Mouse (Mus musculus): ENCODE measurements at regions not wholly inside any gene's neighbourhood (a gene's known extent, or its start where the extent isn't known, plus 50 kb on each side); places are given as distances from the start of the nearest gene placed in this dataset.

- Histone ChIP-seq H3K4me2 (ENCODE audit: low read length) (no peak overlapping the region), H3K36me3 (ENCODE audit: control insufficient read depth, insufficient read depth, low read length) (no peaks in the 10 kb centered on the region), H3K4me3 (ENCODE audit: low read length) (no peak overlapping the region), H3K9me3 (ENCODE audit: control insufficient read depth, low read length) (no peaks in the 10 kb centered on the region), H3K27me3 (replicated peaks; ENCODE audit: control insufficient read depth, insufficient read depth, low read length) (no peaks in the 10 kb centered on the region), H3K4me1 (ENCODE audit: control insufficient read depth, insufficient read depth, low read depth, low read length) (no peaks in the 10 kb centered on the region), H3K9ac (ENCODE audit: low read depth, low read length) (no peak overlapping the region), H3K27ac (ENCODE audit: low read depth, low read length) (no peak overlapping the region)
- no peak for ATAC-seq
- WGBS, result 87% methylated on average over 2 of the region's 2 CpGs
Observed at GRCm38 (mm10) chr12:12593343-12593742, 331.4 kb downstream of the Fam49a start.

GRCm38 (mm10) chr12:12590753-12591291 is 328.9 kb downstream of the Fam49a start:
- Histone ChIP-seq H3K27ac (ENCODE audit: low read depth, low read length) (peak overlapping the region; percentile 24; the same call in 1 of the 2 replicates), H3K36me3 (ENCODE audit: control insufficient read depth, insufficient read depth, low read length) (no peaks in the 10 kb centered on the region), H3K9me3 (ENCODE audit: control insufficient read depth, low read length) (no peaks in the 10 kb centered on the region), H3K9ac (ENCODE audit: low read depth, low read length) (no peak overlapping the region), H3K4me2 (ENCODE audit: low read length) (no peak overlapping the region), H3K4me3 (ENCODE audit: low read length) (no peak overlapping the region), H3K27me3 (replicated peaks; ENCODE audit: control insufficient read depth, insufficient read depth, low read length) (no peaks in the 10 kb centered on the region), H3K4me1 (ENCODE audit: control insufficient read depth, insufficient read depth, low read depth, low read length) (no peaks in the 10 kb centered on the region)
- peak; percentile 96 for ATAC-seq
- 45% methylated on average over 8 of the region's 8 CpGs for WGBS

- H3K27me3 ChIP-seq (replicated peaks; ENCODE audit: control insufficient read depth, insufficient read depth, low read length), result no peaks in the 10 kb centered on the region
- ATAC-seq, result no peak
- H3K36me3 ChIP-seq (ENCODE audit: control insufficient read depth, insufficient read depth, low read length), result no peaks in the 10 kb centered on the region
- H3K4me1 ChIP-seq (ENCODE audit: control insufficient read depth, insufficient read depth, low read depth, low read length), result no peaks in the 10 kb centered on the region
- H3K9me3 ChIP-seq (ENCODE audit: control insufficient read depth, low read length), result no peaks in the 10 kb centered on the region
- H3K9ac ChIP-seq (ENCODE audit: low read depth, low read length), result no peak overlapping the region
- H3K4me2 ChIP-seq (ENCODE audit: low read length), result no peak overlapping the region
- no peak overlapping the region for H3K27ac ChIP-seq (ENCODE audit: low read depth, low read length)
- H3K4me3 ChIP-seq (ENCODE audit: low read length), result no peak overlapping the region
- WGBS, result 95% methylated on average over 5 of the region's 5 CpGs
Observed at GRCm38 (mm10) chr12:12588771-12589370, 326.9 kb downstream of the Fam49a start.

DNA sequence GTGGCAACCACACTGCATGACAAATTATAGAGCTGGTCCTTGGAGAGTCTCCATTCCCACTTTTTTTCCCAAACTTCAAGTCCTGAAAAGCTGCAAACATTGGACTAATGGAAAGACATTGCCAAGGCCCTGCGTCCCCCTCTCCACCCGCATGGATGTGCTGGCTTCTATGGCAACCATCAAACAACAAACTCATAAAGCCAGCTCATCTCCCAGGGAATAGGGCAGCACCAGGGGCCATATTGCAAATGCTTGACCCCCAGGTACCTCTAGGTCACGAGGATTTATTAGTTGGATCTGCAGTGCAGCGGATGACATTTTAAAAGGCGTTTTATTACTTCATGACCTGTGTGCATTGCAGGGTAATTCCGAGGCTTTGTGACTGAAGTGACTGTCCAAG is 324.5 kb downstream of the Fam49a start:
- no peak for ATAC-seq
- H3K9ac ChIP-seq (ENCODE audit: low read depth, low read length), result no peak overlapping the region
- H3K36me3 ChIP-seq (ENCODE audit: control insufficient read depth, insufficient read depth, low read length), result no peaks in the 10 kb centered on the region
- H3K4me1 ChIP-seq (ENCODE audit: control insufficient read depth, insufficient read depth, low read depth, low read length), result no peaks in the 10 kb centered on the region
- H3K4me3 ChIP-seq (ENCODE audit: low read length), result no peak overlapping the region
- H3K27ac ChIP-seq (ENCODE audit: low read depth, low read length), result no peak overlapping the region
- no peak overlapping the region for H3K4me2 ChIP-seq (ENCODE audit: low read length)
- no peaks in the 10 kb centered on the region for H3K27me3 ChIP-seq (replicated peaks; ENCODE audit: control insufficient read depth, insufficient read depth, low read length)
- WGBS, result 77% methylated on average over 6 of the region's 6 CpGs
- H3K9me3 ChIP-seq (ENCODE audit: control insufficient read depth, low read length), result no peaks in the 10 kb centered on the region

GRCm38 (mm10) chr12:12581271-12582186 is 319.6 kb downstream of the Fam49a start:
- Histone ChIP-seq H3K4me1 (ENCODE audit: control insufficient read depth, insufficient read depth, low read depth, low read length) (no peaks in the 10 kb centered on the region), H3K4me3 (ENCODE audit: low read length) (no peak overlapping the region), H3K36me3 (ENCODE audit: control insufficient read depth, insufficient read depth, low read length) (no peaks in the 10 kb centered on the region), H3K27me3 (replicated peaks; ENCODE audit: control insufficient read depth, insufficient read depth, low read length) (no peaks in the 10 kb centered on the region), H3K4me2 (ENCODE audit: low read length) (no peak overlapping the region), H3K27ac (ENCODE audit: low read depth, low read length) (no peak overlapping the region), H3K9ac (ENCODE audit: low read depth, low read length) (no peak overlapping the region), H3K9me3 (ENCODE audit: control insufficient read depth, low read length) (no peaks in the 10 kb centered on the region)
- peak; percentile 37; the same call in 1 of the 2 replicates for ATAC-seq
- 17% methylated on average over 19 of the region's 19 CpGs for WGBS

DNA sequence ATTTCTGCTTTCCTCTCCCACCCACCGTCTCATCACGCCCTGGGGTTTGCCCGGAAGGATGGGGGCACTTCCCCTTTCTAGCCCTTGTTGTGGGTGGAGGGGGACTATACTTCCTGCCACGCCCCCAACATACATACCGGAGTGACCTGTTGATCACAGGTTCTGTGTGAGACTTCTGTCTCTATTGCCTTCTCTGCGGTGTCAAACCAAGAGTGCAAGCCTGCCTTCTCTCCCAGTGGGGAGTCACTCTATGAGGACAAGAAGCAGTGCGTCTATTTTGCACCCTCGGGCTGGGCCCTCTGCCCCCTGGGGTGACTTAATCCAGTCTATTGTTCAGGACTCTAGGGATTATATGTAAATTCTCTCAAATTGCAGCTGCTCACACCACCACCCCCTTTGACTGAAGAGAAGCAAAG is 318.8 kb downstream of the Fam49a start:
- H3K9ac ChIP-seq (ENCODE audit: low read depth, low read length), result no peak overlapping the region
- 8% methylated on average over 8 of the region's 8 CpGs for WGBS
- H3K9me3 ChIP-seq (ENCODE audit: control insufficient read depth, low read length), result no peaks in the 10 kb centered on the region
- H3K36me3 ChIP-seq (ENCODE audit: control insufficient read depth, insufficient read depth, low read length), result no peaks in the 10 kb centered on the region
- no peaks in the 10 kb centered on the region for H3K27me3 ChIP-seq (replicated peaks; ENCODE audit: control insufficient read depth, insufficient read depth, low read length)
- H3K4me1 ChIP-seq (ENCODE audit: control insufficient read depth, insufficient read depth, low read depth, low read length), result no peaks in the 10 kb centered on the region
- no peak overlapping the region for H3K27ac ChIP-seq (ENCODE audit: low read depth, low read length)
- H3K4me2 ChIP-seq (ENCODE audit: low read length), result no peak overlapping the region
- H3K4me3 ChIP-seq (ENCODE audit: low read length), result no peak overlapping the region
- no peak for ATAC-seq

GRCm38 (mm10) chr12:12578278-12578677 is 316.3 kb downstream of the Fam49a start:
- ATAC-seq, result no peak
- no peaks in the 10 kb centered on the region for H3K36me3 ChIP-seq (ENCODE audit: control insufficient read depth, insufficient read depth, low read length)
- no peaks in the 10 kb centered on the region for H3K4me1 ChIP-seq (ENCODE audit: control insufficient read depth, insufficient read depth, low read depth, low read length)
- no peaks in the 10 kb centered on the region for H3K9me3 ChIP-seq (ENCODE audit: control insufficient read depth, low read length)
- no peak overlapping the region for H3K4me3 ChIP-seq (ENCODE audit: low read length)
- H3K9ac ChIP-seq (ENCODE audit: low read depth, low read length), result no peak overlapping the region
- H3K4me2 ChIP-seq (ENCODE audit: low read length), result peak overlapping the region; percentile 24; the same call in 1 of the 2 replicates
- no peak overlapping the region for H3K27ac ChIP-seq (ENCODE audit: low read depth, low read length)
- H3K27me3 ChIP-seq (replicated peaks; ENCODE audit: control insufficient read depth, insufficient read depth, low read length), result no peaks in the 10 kb centered on the region
- 52% methylated on average over 7 of the region's 7 CpGs for WGBS

DNA sequence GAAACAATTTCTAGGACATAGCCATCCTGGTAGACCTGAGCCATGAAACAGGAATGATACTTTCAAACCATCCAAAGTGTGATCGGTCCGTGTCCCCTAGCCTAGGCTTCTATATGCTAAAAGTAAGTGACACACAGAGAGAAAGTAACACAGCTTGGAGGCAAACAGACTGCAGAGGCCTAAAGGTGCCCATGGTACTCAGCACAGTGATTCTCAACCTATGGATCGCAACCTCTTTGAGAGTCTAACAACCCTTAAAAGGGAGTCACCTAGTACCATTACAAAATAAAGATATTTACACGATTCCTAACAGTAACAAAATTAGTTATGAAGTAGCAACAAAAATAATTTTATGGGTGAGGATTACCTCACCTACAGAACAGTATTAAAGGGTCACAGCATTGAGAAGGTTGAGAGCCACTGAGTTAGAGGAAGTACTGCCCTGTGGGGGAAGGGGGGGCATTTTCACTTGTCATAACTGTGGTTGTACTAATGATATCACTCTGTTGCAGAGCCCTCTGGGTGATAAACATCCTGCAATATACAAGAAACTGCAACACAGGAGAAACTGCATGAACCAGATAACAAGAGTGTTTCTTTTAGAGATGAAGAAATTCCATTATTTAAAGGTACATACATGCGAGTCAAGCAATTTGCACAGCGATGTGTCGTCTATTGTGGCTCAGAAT is 308.8 kb downstream of the Fam49a start:
- Histone ChIP-seq H3K9me3 (ENCODE audit: control insufficient read depth, low read length) (no peaks in the 10 kb centered on the region), H3K27me3 (replicated peaks; ENCODE audit: control insufficient read depth, insufficient read depth, low read length) (no peaks in the 10 kb centered on the region), H3K9ac (ENCODE audit: low read depth, low read length) (no peak overlapping the region), H3K36me3 (ENCODE audit: control insufficient read depth, insufficient read depth, low read length) (no peaks in the 10 kb centered on the region), H3K4me3 (ENCODE audit: low read length) (no peak overlapping the region), H3K4me1 (ENCODE audit: control insufficient read depth, insufficient read depth, low read depth, low read length) (no peaks in the 10 kb centered on the region), H3K27ac (ENCODE audit: low read depth, low read length) (no peak overlapping the region), H3K4me2 (ENCODE audit: low read length) (no peak overlapping the region)
- 94% methylated on average over 7 of the region's 7 CpGs for WGBS
- no peak for ATAC-seq

DNA sequence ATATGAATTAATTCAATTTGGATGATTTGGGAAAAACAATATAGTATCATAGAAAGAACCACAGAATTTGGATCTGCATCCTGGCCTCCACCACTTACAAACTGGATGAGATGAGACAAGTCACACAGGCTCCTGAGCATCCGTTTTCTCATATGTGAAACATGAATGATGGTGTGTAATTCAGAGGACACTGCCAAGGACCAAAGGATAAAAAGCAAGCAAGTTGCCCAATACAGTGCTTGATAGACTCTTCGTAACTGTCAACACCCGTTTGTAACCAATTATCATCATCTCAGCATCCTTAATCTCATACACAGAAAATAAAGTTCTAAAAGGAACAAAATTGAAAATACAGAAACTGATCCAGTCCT is 305.8 kb downstream of the Fam49a start:
- no peak overlapping the region for H3K27ac ChIP-seq (ENCODE audit: low read depth, low read length)
- H3K36me3 ChIP-seq (ENCODE audit: control insufficient read depth, insufficient read depth, low read length), result no peaks in the 10 kb centered on the region
- H3K9ac ChIP-seq (ENCODE audit: low read depth, low read length), result no peak overlapping the region
- no peak overlapping the region for H3K4me2 ChIP-seq (ENCODE audit: low read length)
- no peak overlapping the region for H3K4me3 ChIP-seq (ENCODE audit: low read length)
- WGBS, result 91% methylated on average over 3 of the region's 3 CpGs
- no peaks in the 10 kb centered on the region for H3K9me3 ChIP-seq (ENCODE audit: control insufficient read depth, low read length)
- H3K4me1 ChIP-seq (ENCODE audit: control insufficient read depth, insufficient read depth, low read depth, low read length), result no peaks in the 10 kb centered on the region
- H3K27me3 ChIP-seq (replicated peaks; ENCODE audit: control insufficient read depth, insufficient read depth, low read length), result no peaks in the 10 kb centered on the region
- ATAC-seq, result no peak
